9 mouse cellular contexts compared by ENCODE assay signal in the genomic region with DNA sequence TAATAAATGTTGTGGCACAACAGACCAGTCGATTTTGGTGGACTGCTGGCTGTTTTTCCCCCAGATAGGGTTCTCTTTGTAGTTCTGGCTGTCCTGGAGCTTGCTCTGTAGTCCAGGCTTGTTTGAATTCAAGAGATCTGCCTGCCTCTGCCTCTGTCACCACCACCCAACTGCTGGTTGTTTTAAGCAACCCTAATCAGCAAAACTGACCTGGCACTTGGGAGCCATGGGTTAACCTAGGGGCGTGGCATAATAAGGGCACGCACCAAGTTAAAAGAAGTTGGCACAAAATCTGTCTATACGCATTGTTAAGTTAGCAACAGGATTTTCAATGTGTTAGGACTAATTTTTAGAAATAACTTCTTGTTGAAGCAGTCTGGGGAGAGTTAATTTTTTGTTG. TPM values are rescaled to one million over a fixed set of nuclear protein-coding genes. Genes with fewer than 3 reads are reported as not detected.
DNase-seq lines count a peak whose midpoint lies in the region; ATAC-seq and TF ChIP-seq lines count a peak whose summit lies in the region.
"Had no signal": no experiment of that assay in that cellular context is flagged by ENCODE, and none has a peak within 500 bp of the region (broad histone marks: within the 10 kb centered on the region; RNA-seq: fewer than 3 reads in every experiment).

No protein-coding gene starts in this region.

- H3K4me2 ChIP-seq in forebrain, embryonic 15.5 days (replicated peaks): peak overlapping the region; percentile 49
- peak overlapping the region; percentile 90 for H3K4me2 ChIP-seq in liver, embryonic 15.5 days

- peak overlapping the region; percentile 23 for H3ac ChIP-seq in C2C12 (ENCODE audit: control insufficient read depth, insufficient read length, low read depth)

- peak overlapping the region; percentile 100 for H3K4me3 ChIP-seq in erythroblast, embryonic 14.5 days (replicated peaks)
- peak overlapping the region; percentile 38 for H3K4me3 ChIP-seq in C2C12 (ENCODE audit: insufficient read depth, poor library complexity, severe bottlenecking)
- H3K4me3 ChIP-seq in forebrain, embryonic 15.5 days: peak overlapping the region; percentile 86
- H3K4me3 ChIP-seq in liver, embryonic 15.5 days (replicated peaks): peak overlapping the region; percentile 96

- peak overlapping the region; percentile 96 for H3K27ac ChIP-seq in forebrain, embryonic 15.5 days (replicated peaks)
- peak overlapping the region; percentile 94 for H3K27ac ChIP-seq in liver, embryonic 15.5 days (replicated peaks)

- H3K27me3 ChIP-seq in erythroblast, embryonic 14.5 days (ENCODE audit: control insufficient read depth): no peaks in the 10 kb centered on the region; the same call in 1 of the 2 replicates
- no peaks in the 10 kb centered on the region for H3K27me3 ChIP-seq in C2C12 (ENCODE audit: control insufficient read depth, insufficient read depth, insufficient read length)
- H3K27me3 ChIP-seq in forebrain, embryonic 15.5 days: no peaks in the 10 kb centered on the region
- H3K27me3 ChIP-seq in liver, embryonic 15.5 days: no peaks in the 10 kb centered on the region
- H3K27me3 ChIP-seq: Patski had no signal

- H3K9ac ChIP-seq in forebrain, embryonic 15.5 days (replicated peaks): peak overlapping the region; percentile 75; the same call in 1 of the 2 replicates
- peak overlapping the region; percentile 99 for H3K9ac ChIP-seq in liver, embryonic 15.5 days

- DNase-seq in T-cell, adult 2 months (ENCODE audit: low spot score): no peak
- DNase-seq in urinary bladder, postnatal 4 days (ENCODE audit: low spot score in 2 of 2): no peak

- TF ChIP-seq CTCF in C2C12 (IDR thresholded peaks at IDR 0.05; ENCODE audit: control insufficient read depth, insufficient read depth, insufficient read length): no peak

- peaks cover 40% of the 10 kb centered on the region for H3K4me1 ChIP-seq in erythroblast, embryonic 14.5 days (ENCODE audit: control insufficient read depth)
- peaks cover 25% of the 10 kb centered on the region for H3K4me1 ChIP-seq in forebrain, embryonic 15.5 days
- peaks cover 36% of the 10 kb centered on the region for H3K4me1 ChIP-seq in liver, embryonic 15.5 days (replicated peaks)

- H3K9me3 ChIP-seq in erythroblast, embryonic 14.5 days (ENCODE audit: control insufficient read depth, low read length): no peaks in the 10 kb centered on the region
- no peaks in the 10 kb centered on the region for H3K9me3 ChIP-seq in forebrain, embryonic 15.5 days
- H3K9me3 ChIP-seq in liver, embryonic 15.5 days (replicated peaks): no peaks in the 10 kb centered on the region

- peaks cover 15% of the 10 kb centered on the region for H3K36me3 ChIP-seq in erythroblast, embryonic 14.5 days (ENCODE audit: control insufficient read depth)
- H3K36me3 ChIP-seq in C2C12 (ENCODE audit: control insufficient read depth, insufficient read depth): no peaks in the 10 kb centered on the region
- H3K36me3 ChIP-seq in forebrain, embryonic 15.5 days: no peaks in the 10 kb centered on the region
- H3K36me3 ChIP-seq in liver, embryonic 15.5 days (replicated peaks): peaks cover 3% of the 10 kb centered on the region; the same call in 1 of the 2 replicates

- 85% methylated on average over 4 of the region's 4 CpGs for WGBS in forebrain, embryonic 15.5 days
- 47% methylated on average over 4 of the region's 4 CpGs for WGBS in liver, embryonic 15.5 days (ENCODE audit: insufficient replicate concordance)

- H3K79me2 ChIP-seq in C2C12 (ENCODE audit: control insufficient read depth, insufficient read depth): peaks cover 38% of the 10 kb centered on the region

- ATAC-seq in erythroblast, adult 5-6 weeks (replicated peaks; ENCODE audit: low FRiP score, poor library complexity, severe bottlenecking): no peak
- ATAC-seq in forebrain, embryonic 15.5 days (replicated peaks): no peak
- no peak for ATAC-seq in liver, embryonic 15.5 days (ENCODE audit: insufficient read depth)
- ATAC-seq in megakaryocyte-erythroid progenitor cell, adult 5-6 weeks (replicated peaks; ENCODE audit: low FRiP score, low TSS enrichment, poor library complexity, severe bottlenecking): no peak

- peaks cover 34% of the 10 kb centered on the region for H3K79me3 ChIP-seq in C2C12 (ENCODE audit: low read depth)

TF ChIP-seq in C2C12, 6 proteins besides CTCF, POLR2A, EP300 and RAD21:
- TF ChIP-seq MYOD1 (IDR thresholded peaks at IDR 0.05; ENCODE audit: control insufficient read depth, insufficient read length, low read depth) (no peak), CEBPB (IDR thresholded peaks at IDR 0.05; ENCODE audit: low read depth) (no peak), FOSL1 (IDR thresholded peaks at IDR 0.05; ENCODE audit: insufficient read depth, low read length, poor library complexity, severe bottlenecking) (no peak), MAX (IDR thresholded peaks at IDR 0.05) (no peak), USF1 (IDR thresholded peaks at IDR 0.05; ENCODE audit: low read depth) (no peak), MYOG (IDR thresholded peaks at IDR 0.05; ENCODE audit: control insufficient read depth, extremely low read depth, insufficient read length) (no peak)

RNA-seq across cellular contexts. Expression of a gene that starts 1.3 kb away (rescaled TPM):
- 0.77 and 0.97 TPM in 2 replicates for polyA plus RNA-seq in erythroblast, embryonic 14.5 days (2012)
- total RNA-seq in erythroblast, adult 5-6 weeks (2015; ENCODE audit: low replicate concordance): 43.1 and 58.4 TPM in 2 replicates
- 94.0 and 130 TPM in 2 replicates for total RNA-seq in erythroblast, adult 5-6 weeks (2017; ENCODE audit: low replicate concordance)
- polyA plus RNA-seq in C2C12 (2012; fragmentation: generic; extraction: Trizol): 32.9 TPM
- 94.2 and 97.0 TPM in 2 replicates for polyA plus RNA-seq in forebrain, embryonic 15.5 days (2015; fragmentation: Nextera tagmentation; extraction: Ambion mirVana)
- polyA plus RNA-seq in liver, embryonic 15.5 days (2015; fragmentation: Nextera tagmentation; extraction: Ambion mirVana): 40.7 and 42.3 TPM in 2 replicates
- 106 and 142 TPM in 2 replicates for total RNA-seq in megakaryocyte-erythroid progenitor cell, adult 5-6 weeks (2014; fragmentation: Nextera tagmentation)
- 322 and 338 TPM in 2 replicates for total RNA-seq in megakaryocyte-erythroid progenitor cell, adult 5-6 weeks (2017)

RNA-seq across cellular contexts. Expression of a gene that starts 52.1 kb away (rescaled TPM):
- polyA plus RNA-seq in erythroblast, embryonic 14.5 days (2012): 0.13 and 0.22 TPM in 2 replicates
- 26.5 and 35.5 TPM in 2 replicates for total RNA-seq in erythroblast, adult 5-6 weeks (2015; ENCODE audit: low replicate concordance)
- 32.8 and 38.6 TPM in 2 replicates for total RNA-seq in erythroblast, adult 5-6 weeks (2017; ENCODE audit: low replicate concordance)
- 8.4 TPM for polyA plus RNA-seq in C2C12 (2012; fragmentation: generic; extraction: Trizol)
- 31.1 and 32.6 TPM in 2 replicates for polyA plus RNA-seq in forebrain, embryonic 15.5 days (2015; fragmentation: Nextera tagmentation; extraction: Ambion mirVana)
- 7.7 and 8.3 TPM in 2 replicates for polyA plus RNA-seq in liver, embryonic 15.5 days (2015; fragmentation: Nextera tagmentation; extraction: Ambion mirVana)
- total RNA-seq in megakaryocyte-erythroid progenitor cell, adult 5-6 weeks (2014; fragmentation: Nextera tagmentation): 50.7 and 76.1 TPM in 2 replicates
- 31.9 and 59.4 TPM in 2 replicates for total RNA-seq in megakaryocyte-erythroid progenitor cell, adult 5-6 weeks (2017)

Comparison
In these comparisons a context has a peak if more than half of its experiments do, and no peak if none do; other contexts are left out.
1. H3K4me3 ChIP-seq: peak in every context shown above with its lines; median percentile 100 in erythroblast, embryonic 14.5 days; 96 in liver, embryonic 15.5 days; 86 in forebrain, embryonic 15.5 days; 38 in C2C12.
2. RNA of a gene that starts 1.3 kb away (polyA plus RNA-seq): 94.2 to 97.0 TPM in forebrain, embryonic 15.5 days, 40.7 to 42.3 TPM in liver, embryonic 15.5 days and 32.9 TPM in C2C12 (single experiment); 0.77 to 0.97 TPM in erythroblast, embryonic 14.5 days; every median in the first group is over 10 times any median in the second.